Mouse (Mus musculus): ENCODE results near the gene Cd2bp2. TPM values are rescaled to one million over a fixed set of nuclear protein-coding genes. Genes with fewer than 3 reads are reported as not detected.

The Cd2bp2 gene
- polyA plus RNA-seq, 1 experiment from 2014 or later: 70.4 TPM

DNA sequence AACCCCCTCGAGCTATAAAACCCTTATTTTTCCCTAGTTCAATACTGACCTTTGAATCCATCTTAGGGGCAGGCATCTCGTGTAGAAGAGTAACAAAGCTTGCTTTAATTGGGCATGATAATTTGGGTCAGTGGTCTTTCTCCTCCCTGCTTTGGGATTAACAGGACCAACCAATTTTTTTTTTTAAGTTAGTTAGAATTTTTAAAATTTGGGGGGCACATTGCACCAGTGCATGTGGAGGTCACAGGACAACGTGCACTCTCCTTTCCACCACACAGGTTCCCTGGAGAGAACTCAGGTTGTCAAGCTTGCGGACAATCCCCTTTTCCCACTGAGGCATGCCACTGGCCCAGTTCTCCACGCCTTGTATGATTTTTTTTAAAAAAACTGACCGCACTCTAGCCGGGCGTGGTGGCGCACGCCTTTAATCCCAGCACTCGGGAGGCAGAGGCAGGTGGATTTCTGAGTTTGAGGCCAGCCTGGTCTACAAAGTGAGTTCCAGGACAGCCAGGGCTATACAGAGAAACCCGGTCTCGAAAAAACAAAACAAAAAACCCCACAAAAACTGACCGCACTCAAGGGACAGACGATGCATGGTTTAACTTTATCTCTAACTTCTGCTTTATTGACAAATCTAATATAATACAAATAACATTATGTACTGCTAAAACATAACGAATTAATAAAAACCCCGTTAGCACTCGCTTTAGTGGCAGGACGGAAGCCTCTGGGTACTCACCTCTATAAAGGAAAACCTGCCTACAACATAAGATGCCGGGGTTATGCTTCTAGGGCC is 36.2 kb upstream of the Cd2bp2 start:
- H3K4me2 ChIP-seq (ENCODE audit: low read length): peak overlapping the region; percentile 72
- peak overlapping the region; percentile 98 for H3K27ac ChIP-seq (ENCODE audit: low read depth, low read length)
- H3K4me3 ChIP-seq (ENCODE audit: low read length): peak overlapping the region; percentile 86
- WGBS: 3% methylated on average over 20 of the region's 20 CpGs
- H3K36me3 ChIP-seq (ENCODE audit: control insufficient read depth, insufficient read depth, low read length): peaks cover 19% of the 10 kb centered on the region
- no peaks in the 10 kb centered on the region for H3K9me3 ChIP-seq (ENCODE audit: control insufficient read depth, low read length)
- H3K9ac ChIP-seq (ENCODE audit: low read depth, low read length): peak overlapping the region; percentile 96
- ATAC-seq: no peak
- H3K27me3 ChIP-seq (replicated peaks; ENCODE audit: control insufficient read depth, insufficient read depth, low read length): no peaks in the 10 kb centered on the region
- peaks cover 31% of the 10 kb centered on the region for H3K4me1 ChIP-seq (ENCODE audit: control insufficient read depth, insufficient read depth, low read depth, low read length)

DNA sequence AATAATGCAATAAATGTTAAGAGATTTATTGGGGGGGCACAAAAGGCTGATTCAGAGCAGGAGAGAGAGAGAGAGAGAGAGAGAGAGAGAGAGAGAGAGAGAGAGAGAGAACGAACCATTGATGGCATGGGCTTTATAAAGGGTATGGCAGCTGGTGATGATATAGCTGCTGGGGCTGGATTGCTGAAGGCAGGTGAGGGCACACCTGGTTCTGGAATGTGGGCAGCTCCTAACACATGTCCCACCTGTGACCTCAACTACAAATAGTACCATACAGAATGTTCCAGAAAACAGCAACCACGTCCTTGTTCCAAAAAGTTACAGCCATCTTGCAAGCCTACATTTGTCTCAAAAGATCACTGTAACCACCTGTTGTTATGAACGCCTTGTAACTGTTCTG is 35.5 kb upstream of the Cd2bp2 start:
- H3K27ac ChIP-seq (ENCODE audit: low read depth, low read length): no peak overlapping the region
- no peak for ATAC-seq
- H3K9me3 ChIP-seq (ENCODE audit: control insufficient read depth, low read length): no peaks in the 10 kb centered on the region
- H3K4me2 ChIP-seq (ENCODE audit: low read length): peak overlapping the region; percentile 72
- H3K36me3 ChIP-seq (ENCODE audit: control insufficient read depth, insufficient read depth, low read length): peaks cover 12% of the 10 kb centered on the region
- no peaks in the 10 kb centered on the region for H3K27me3 ChIP-seq (replicated peaks; ENCODE audit: control insufficient read depth, insufficient read depth, low read length)
- peak overlapping the region; percentile 96; the same call in 1 of the 2 replicates for H3K9ac ChIP-seq (ENCODE audit: low read depth, low read length)
- peak overlapping the region; percentile 86 for H3K4me3 ChIP-seq (ENCODE audit: low read length)
- peaks cover 31% of the 10 kb centered on the region for H3K4me1 ChIP-seq (ENCODE audit: control insufficient read depth, insufficient read depth, low read depth, low read length)
- 47% methylated on average over 3 of the region's 3 CpGs for WGBS

DNA sequence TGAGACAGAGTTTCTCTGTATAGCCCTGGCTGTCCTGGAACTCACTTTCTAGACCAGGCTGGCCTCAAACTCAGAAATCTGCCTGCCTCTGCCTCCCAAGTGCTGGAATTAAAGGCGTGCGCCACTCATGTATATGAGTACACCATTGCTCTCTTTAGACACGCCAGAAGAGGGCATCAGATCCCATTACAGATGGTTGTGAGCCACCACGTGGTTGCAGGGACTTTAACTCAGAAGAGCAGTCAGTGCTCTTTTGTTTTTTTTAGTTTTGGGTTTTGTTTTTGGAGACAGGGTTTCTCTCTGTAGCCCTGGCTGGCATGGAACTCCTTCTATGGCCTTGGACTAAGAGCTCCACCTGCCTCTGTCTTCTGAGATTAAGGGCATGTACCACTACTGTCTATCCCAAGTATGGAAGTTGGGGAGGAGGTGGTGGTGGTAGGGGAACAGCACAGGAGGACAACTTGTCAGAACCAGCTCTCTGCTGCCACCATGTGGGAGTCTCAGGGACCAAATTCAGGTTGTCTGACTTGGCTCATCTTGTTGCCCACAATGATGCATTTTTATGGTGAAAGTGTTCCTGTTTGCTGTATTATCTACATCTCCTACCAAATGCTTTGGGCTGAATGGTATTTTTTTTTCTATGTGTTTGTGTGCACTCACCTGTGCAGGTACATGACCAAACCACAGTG is 32.9 kb upstream of the Cd2bp2 start:
- Histone ChIP-seq H3K4me3 (ENCODE audit: low read length) (no peak overlapping the region), H3K27me3 (replicated peaks; ENCODE audit: control insufficient read depth, insufficient read depth, low read length) (no peaks in the 10 kb centered on the region), H3K36me3 (ENCODE audit: control insufficient read depth, insufficient read depth, low read length) (no peaks in the 10 kb centered on the region), H3K4me1 (ENCODE audit: control insufficient read depth, insufficient read depth, low read depth, low read length) (peaks cover 20% of the 10 kb centered on the region), H3K27ac (ENCODE audit: low read depth, low read length) (no peak overlapping the region), H3K9ac (ENCODE audit: low read depth, low read length) (no peak overlapping the region), H3K4me2 (ENCODE audit: low read length) (no peak overlapping the region), H3K9me3 (ENCODE audit: control insufficient read depth, low read length) (no peaks in the 10 kb centered on the region)
- 66% methylated on average over 4 of the region's 4 CpGs for WGBS
- no peak for ATAC-seq

DNA sequence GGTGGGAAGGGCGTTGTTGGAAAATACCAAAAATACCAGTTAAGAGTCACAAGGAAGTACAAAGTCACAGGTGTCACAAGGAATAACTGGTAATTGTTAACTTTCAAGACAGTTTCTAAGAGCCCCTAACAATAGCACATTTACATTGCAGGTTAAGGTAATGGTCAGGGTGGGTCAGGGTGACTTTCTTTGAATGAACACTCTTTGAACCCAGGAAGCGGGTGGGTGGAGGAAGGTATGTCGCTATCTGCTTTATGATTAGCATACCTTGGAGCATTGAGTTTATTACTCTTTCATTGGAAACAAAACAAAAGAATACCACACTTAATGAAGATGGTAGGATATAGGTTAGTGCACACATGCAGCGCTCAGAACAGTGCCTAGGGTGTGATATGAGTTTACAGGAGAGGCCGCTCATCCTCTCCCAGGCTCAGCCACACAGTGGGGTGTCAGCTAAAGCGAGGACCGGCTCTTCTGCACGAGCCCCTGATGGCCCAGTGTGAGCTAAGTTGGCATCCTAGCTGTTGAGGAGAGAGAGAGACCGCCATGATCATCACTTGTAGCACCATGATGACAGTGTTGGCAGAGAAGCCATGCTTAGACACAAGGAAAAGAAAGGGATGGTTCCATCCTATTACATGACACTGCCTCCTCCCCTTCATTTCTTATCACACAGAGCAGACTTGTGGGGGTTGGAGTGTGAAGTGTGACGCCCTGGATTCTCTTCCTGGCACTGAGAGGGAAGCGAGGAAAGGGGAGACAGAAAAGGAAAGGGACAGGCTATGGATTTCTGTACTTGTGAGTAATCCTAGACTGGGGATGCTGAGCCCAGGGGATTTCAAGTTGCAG is 29.5 kb upstream of the Cd2bp2 start:
- H3K4me2 ChIP-seq (ENCODE audit: low read length): no peak overlapping the region
- H3K36me3 ChIP-seq (ENCODE audit: control insufficient read depth, insufficient read depth, low read length): no peaks in the 10 kb centered on the region
- no peak overlapping the region for H3K4me3 ChIP-seq (ENCODE audit: low read length)
- peaks cover 5% of the 10 kb centered on the region for H3K4me1 ChIP-seq (ENCODE audit: control insufficient read depth, insufficient read depth, low read depth, low read length)
- no peak for ATAC-seq
- H3K9ac ChIP-seq (ENCODE audit: low read depth, low read length): no peak overlapping the region
- WGBS: 91% methylated on average over 11 of the region's 11 CpGs
- no peaks in the 10 kb centered on the region for H3K27me3 ChIP-seq (replicated peaks; ENCODE audit: control insufficient read depth, insufficient read depth, low read length)
- no peaks in the 10 kb centered on the region for H3K9me3 ChIP-seq (ENCODE audit: control insufficient read depth, low read length)
- no peak overlapping the region for H3K27ac ChIP-seq (ENCODE audit: low read depth, low read length)

DNA sequence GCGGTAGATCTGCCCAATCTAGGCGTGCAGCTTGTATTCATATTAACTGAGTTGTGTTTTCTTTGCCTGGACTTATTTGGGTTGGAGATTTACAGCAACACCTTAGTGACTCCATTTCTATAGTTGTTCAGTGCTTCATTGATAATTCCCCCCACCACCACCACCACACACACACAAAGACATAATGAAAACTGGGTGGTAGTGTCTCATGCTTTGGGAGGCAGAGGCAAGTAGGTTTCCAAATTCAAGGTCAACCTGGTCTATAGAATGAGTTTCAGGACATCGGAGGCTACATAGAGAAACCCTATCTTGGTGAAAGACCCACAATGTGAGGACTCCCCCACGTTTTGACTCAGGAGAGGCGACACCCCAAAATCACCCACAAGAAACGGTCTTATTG is 28.8 kb upstream of the Cd2bp2 start:
- Histone ChIP-seq H3K27ac (ENCODE audit: low read depth, low read length) (no peak overlapping the region), H3K4me3 (ENCODE audit: low read length) (no peak overlapping the region), H3K27me3 (replicated peaks; ENCODE audit: control insufficient read depth, insufficient read depth, low read length) (no peaks in the 10 kb centered on the region), H3K4me2 (ENCODE audit: low read length) (no peak overlapping the region), H3K9me3 (ENCODE audit: control insufficient read depth, low read length) (no peaks in the 10 kb centered on the region), H3K36me3 (ENCODE audit: control insufficient read depth, insufficient read depth, low read length) (no peaks in the 10 kb centered on the region), H3K4me1 (ENCODE audit: control insufficient read depth, insufficient read depth, low read depth, low read length) (no peaks in the 10 kb centered on the region), H3K9ac (ENCODE audit: low read depth, low read length) (no peak overlapping the region)
- no peak for ATAC-seq
- WGBS: 86% methylated on average over 6 of the region's 6 CpGs

DNA sequence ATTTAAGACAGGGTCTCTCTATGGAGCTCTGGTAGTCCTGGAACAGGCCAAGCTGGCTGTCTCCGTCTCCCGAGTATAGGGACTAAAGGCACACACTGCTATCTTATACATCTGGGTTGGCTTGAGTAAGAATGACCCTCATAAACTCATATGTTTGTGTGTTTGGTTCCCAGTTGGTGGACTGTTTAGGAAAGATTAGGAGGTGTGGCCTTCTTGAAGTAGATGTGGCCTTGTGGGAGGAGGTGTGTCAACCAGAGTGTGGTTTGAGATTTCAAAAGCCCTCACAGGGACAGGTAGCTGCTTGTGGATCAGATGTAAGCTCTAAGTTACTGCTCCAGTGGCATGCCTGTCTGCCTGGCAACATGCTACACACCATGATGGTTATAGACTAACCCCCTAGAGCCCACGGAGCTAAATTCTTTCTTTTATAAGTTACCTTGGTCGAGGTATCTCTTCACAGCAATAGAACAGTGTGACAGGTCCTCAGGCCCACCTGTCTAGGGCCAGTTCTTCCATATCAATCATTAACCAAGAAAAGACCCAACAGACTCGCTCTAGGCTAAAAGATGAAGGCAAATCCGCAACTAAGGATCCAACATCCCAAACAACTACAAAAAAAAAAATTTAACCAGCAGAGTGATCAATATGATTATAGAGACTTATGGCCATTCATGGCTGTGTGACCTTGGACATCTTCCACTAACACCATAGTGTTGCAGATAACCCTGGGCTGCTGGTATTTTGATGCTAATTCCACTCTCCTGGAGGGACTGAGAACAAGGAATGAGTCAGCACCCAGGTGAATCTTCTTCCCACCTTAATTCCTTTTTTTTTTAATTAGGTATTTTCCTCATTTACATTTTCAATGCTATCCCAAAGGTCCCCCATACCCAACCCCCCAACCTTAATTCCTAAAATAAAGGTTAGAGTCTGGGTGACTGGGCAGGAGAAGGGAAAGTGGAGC is 27.9 kb upstream of the Cd2bp2 start:
- no peak for ATAC-seq
- Histone ChIP-seq H3K27ac (ENCODE audit: low read depth, low read length) (no peak overlapping the region), H3K4me3 (ENCODE audit: low read length) (no peak overlapping the region), H3K9me3 (ENCODE audit: control insufficient read depth, low read length) (no peaks in the 10 kb centered on the region), H3K27me3 (replicated peaks; ENCODE audit: control insufficient read depth, insufficient read depth, low read length) (no peaks in the 10 kb centered on the region), H3K4me1 (ENCODE audit: control insufficient read depth, insufficient read depth, low read depth, low read length) (no peaks in the 10 kb centered on the region), H3K36me3 (ENCODE audit: control insufficient read depth, insufficient read depth, low read length) (no peaks in the 10 kb centered on the region), H3K4me2 (ENCODE audit: low read length) (no peak overlapping the region), H3K9ac (ENCODE audit: low read depth, low read length) (no peak overlapping the region)
- WGBS: 86% methylated on average over 6 of the region's 6 CpGs

DNA sequence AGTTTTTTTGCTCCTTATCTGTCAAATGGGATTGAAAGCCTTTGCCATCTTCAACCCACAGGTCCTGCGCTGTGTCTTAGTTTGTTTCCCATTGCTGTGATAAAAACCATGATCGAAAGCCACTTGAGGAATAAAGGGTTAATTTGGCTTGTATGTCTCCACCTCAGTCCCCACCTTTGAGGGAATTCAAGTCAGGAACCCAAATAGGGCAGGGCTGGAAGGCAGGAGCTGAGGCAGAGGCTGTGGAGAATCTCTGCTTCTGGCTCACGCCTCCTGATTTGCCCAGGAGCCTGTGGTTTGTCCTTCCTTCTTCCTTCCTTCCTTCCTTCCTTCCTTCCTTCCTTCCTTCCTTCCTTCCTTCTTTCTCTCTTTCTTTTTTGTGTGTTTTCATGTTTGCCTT is 27.3 kb upstream of the Cd2bp2 start:
- Histone ChIP-seq H3K27me3 (replicated peaks; ENCODE audit: control insufficient read depth, insufficient read depth, low read length) (no peaks in the 10 kb centered on the region), H3K4me1 (ENCODE audit: control insufficient read depth, insufficient read depth, low read depth, low read length) (no peaks in the 10 kb centered on the region), H3K4me2 (ENCODE audit: low read length) (no peak overlapping the region), H3K9me3 (ENCODE audit: control insufficient read depth, low read length) (no peaks in the 10 kb centered on the region), H3K27ac (ENCODE audit: low read depth, low read length) (no peak overlapping the region), H3K4me3 (ENCODE audit: low read length) (no peak overlapping the region), H3K9ac (ENCODE audit: low read depth, low read length) (no peak overlapping the region), H3K36me3 (ENCODE audit: control insufficient read depth, insufficient read depth, low read length) (no peaks in the 10 kb centered on the region)
- WGBS: 97% methylated on average over 3 of the region's 3 CpGs
- no peak for ATAC-seq

DNA sequence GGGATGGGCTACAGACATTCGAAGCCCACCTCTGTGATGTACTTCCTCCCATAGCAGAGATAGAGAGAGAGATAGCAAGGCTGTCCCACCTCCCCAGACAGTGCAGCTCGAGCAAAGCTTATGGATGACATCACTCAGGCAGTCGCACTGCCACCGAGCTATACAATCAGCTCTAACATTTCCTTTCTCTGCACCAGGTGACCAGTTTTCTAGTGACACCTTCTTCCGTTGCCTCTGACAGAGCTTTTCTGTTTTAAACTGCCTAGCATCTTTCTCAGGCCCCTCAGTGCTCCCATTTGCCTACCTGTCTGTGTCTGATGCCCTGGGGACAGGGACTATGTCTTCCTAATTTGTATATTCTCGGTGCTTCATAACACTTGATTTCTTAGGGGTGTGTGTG is 24.6 kb upstream of the Cd2bp2 start:
- H3K4me1 ChIP-seq (ENCODE audit: control insufficient read depth, insufficient read depth, low read depth, low read length): no peaks in the 10 kb centered on the region; the same call in 1 of the 2 replicates
- H3K36me3 ChIP-seq (ENCODE audit: control insufficient read depth, insufficient read depth, low read length): no peaks in the 10 kb centered on the region
- no peak overlapping the region for H3K4me3 ChIP-seq (ENCODE audit: low read length)
- no peaks in the 10 kb centered on the region for H3K27me3 ChIP-seq (replicated peaks; ENCODE audit: control insufficient read depth, insufficient read depth, low read length)
- no peak overlapping the region for H3K27ac ChIP-seq (ENCODE audit: low read depth, low read length)
- WGBS: 84% methylated on average over 6 of the region's 6 CpGs
- H3K9ac ChIP-seq (ENCODE audit: low read depth, low read length): no peak overlapping the region
- no peak overlapping the region for H3K4me2 ChIP-seq (ENCODE audit: low read length)
- no peaks in the 10 kb centered on the region for H3K9me3 ChIP-seq (ENCODE audit: control insufficient read depth, low read length)
- no peak for ATAC-seq

Data from hindbrain, embryonic 16.5 days (tissue).